Mouse (Mus musculus) limb, embryonic 10.5 days (tissue): Measurements from ENCODE around the gene Fscn2. TPM values are rescaled to one million over a fixed set of nuclear protein-coding genes. Genes with fewer than 3 reads are reported as not detected.
"Not testable (repeated sequence)": the region's sequence is repeated elsewhere in the genome, so short reads cannot be mapped to it uniquely, and the experiment has no call there.

ENCODE experiments used
- DNase-seq: peaks from one replicate; pipeline ENCODE4 v3.0.0-alpha.2; 2017; ENCODE audit warnings: low spot score
- H3K27ac ChIP-seq: fragments of 300-500 bp; sonication (generic); 2 replicates; pipeline ENCODE4 v1.5.1; 2016; ENCODE audit warnings: mild to moderate bottlenecking
- H3K27me3 ChIP-seq: fragments of 300-500 bp; sonication (generic); 2 replicates; pipeline ENCODE4 v1.6.1; 2016; ENCODE audit warnings: low read depth, mild to moderate bottlenecking; ENCODE audit not compliant: poor library complexity, severe bottlenecking
- H3K36me3 ChIP-seq: fragments of 300-500 bp; sonication (generic); 2 replicates; pipeline ENCODE4 v1.6.1; 2016; ENCODE audit warnings: mild to moderate bottlenecking, moderate library complexity
- H3K4me1 ChIP-seq: fragments of 300-500 bp; sonication (generic); 2 replicates; pipeline ENCODE4 v1.6.1; 2016
- H3K4me3 ChIP-seq: fragments of 300-500 bp; sonication (generic); 2 replicates; pipeline ENCODE4 v1.5.1; 2016; ENCODE audit warnings: mild to moderate bottlenecking, moderate library complexity
- H3K9me3 ChIP-seq: fragments of 300-500 bp; sonication (generic); replicated peaks from 2 replicates; pipeline ENCODE4 v1.6.1; 2016; ENCODE audit warnings: mild to moderate bottlenecking
- WGBS: fragments of 180-500 bp; shearing (Covaris S2); methylation state at CpG from one replicate; pipeline ENCODE4 v1.1.7; 2016; 5-methylcytosine and 5-hydroxymethylcytosine counted together
- polyA plus RNA-seq: library from polyadenylated mRNA; unstranded; fragments of >200 nt; fragmentation: Nextera tagmentation; extraction: Ambion mirVana; gene quantifications from 2 replicates; pipeline ENCODE4 v1.2.1, GENCODE M21; 2016

Gene Fscn2
- polyA plus RNA-seq, 1 experiment from 2014 or later, result 0.74 TPM

DNA sequence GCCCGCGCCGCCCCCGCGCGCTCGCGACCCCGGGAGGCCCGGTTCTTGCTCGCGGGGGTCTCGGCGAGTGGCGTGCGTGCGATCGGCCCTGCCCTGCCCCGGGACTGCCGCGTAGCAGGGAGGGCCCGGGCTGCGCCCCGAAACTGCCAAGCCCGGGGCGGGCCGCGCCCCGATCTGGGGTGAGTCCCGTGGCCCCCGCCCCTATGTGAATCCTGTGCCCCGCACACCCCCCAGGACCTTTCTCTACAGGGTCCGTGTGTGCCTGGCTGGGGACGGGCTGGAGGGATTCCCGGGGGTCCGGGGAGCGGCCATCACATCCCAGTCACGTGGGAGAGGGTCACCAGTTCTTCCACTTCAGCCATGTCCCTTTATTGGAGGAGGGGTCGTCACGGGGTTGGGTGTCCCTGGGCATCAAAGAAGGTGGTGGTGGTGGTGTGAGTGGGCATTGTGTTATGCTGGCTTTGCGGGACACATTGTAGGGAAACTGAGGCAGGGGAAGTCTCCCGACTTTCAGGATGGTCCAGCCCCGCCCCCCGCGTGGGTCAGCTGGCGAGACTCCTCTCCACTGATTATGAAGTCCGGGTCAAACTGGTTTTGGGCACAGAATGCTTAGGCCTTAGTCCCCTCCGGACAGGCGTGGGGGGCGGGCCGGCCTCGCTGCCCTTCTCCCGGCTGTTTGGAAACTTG, 12.5 kb upstream of the Fscn2 start:
- Histone ChIP-seq H3K36me3 (peaks cover 23% of the 10 kb centered on the region), H3K27me3 (no peaks in the 10 kb centered on the region), H3K27ac (peak overlapping the region; percentile 100), H3K9me3 (no peaks in the 10 kb centered on the region), H3K4me1 (peaks cover 52% of the 10 kb centered on the region), H3K4me3 (peak overlapping the region; percentile 99)
- WGBS, result 7% methylated on average over 53 of the region's 53 CpGs
- DNase-seq, result peak; percentile 86

GRCm38 (mm10) chr11:120349371-120349985, 11.9 kb upstream of the Fscn2 start:
- Histone ChIP-seq H3K27ac (peak overlapping the region; percentile 100), H3K27me3 (no peaks in the 10 kb centered on the region), H3K4me1 (peaks cover 53% of the 10 kb centered on the region), H3K9me3 (no peaks in the 10 kb centered on the region), H3K36me3 (peaks cover 23% of the 10 kb centered on the region), H3K4me3 (peak overlapping the region; percentile 99)
- DNase-seq, result peak; percentile 79
- 4% methylated on average over 16 of the region's 16 CpGs for whole genome bisulfite sequencing

DNA sequence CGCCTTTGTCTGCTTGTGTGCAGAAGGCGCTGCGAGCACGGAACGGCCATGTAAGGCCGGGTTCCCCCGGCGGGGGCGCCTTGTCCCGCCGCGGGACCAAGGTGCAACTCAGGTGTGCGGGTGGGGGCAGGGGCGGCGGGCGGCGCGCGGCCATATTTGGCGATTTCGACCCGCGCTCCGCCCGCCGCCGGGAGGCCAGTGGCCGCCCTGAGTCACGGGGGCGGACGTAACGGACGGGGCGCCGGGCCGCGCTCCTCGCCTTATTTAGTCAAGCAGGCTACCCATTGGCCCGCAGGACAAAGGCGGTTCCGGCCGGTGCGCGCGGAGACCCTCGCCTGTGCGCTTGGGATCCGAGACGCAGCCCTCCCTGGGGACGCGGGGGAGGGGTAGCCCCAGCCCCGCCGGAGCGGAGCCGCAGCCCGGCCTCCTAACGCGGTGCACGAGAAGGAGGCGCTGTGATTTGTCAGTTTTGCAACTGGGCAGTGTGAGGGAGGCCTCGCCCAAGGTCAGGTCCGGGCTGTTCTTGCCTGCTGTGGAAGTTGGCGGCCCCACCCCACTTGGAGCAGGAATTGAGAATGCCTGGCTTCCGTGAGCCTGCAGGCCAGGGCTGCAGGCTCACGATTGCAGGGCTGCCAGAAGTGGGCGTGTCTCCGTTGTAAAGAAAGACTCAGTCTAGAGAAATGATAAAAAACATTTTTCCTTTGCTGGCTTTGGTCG, 11.2 kb upstream of the Fscn2 start:
- peak; percentile 96 for DNase-seq
- Histone ChIP-seq H3K4me1 (peaks cover 53% of the 10 kb centered on the region), H3K27ac (peak overlapping the region; percentile 100), H3K36me3 (peaks cover 20% of the 10 kb centered on the region), H3K27me3 (no peaks in the 10 kb centered on the region), H3K4me3 (peak overlapping the region; percentile 99), H3K9me3 (no peaks in the 10 kb centered on the region)
- 2% methylated on average over 68 of the region's 68 CpGs for WGBS

DNA sequence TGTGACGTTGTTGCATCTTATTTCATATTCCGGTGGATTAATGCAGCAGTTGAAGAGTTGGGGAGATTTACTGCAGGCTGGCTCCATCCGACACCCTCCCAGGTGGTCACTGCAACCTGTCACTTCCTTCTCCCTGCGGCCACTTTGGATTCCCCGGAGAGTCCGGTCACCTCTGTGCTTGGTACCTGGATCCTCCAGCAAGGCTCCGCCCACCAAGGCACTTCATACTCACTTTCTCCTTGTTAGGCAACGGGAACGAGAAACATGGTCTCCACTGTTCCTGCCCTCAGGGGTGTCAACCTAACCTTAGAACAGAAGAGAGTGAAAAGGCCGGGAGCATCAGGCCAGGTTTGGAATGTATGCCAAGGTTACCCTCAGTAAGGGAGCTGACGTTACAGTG, 10.6 kb upstream of the Fscn2 start:
- H3K27ac ChIP-seq, result peak overlapping the region; percentile 100
- H3K36me3 ChIP-seq, result peaks cover 16% of the 10 kb centered on the region
- H3K9me3 ChIP-seq, result no peaks in the 10 kb centered on the region
- 13% methylated on average over 11 of the region's 11 CpGs for WGBS
- peak; percentile 56 for DNase-seq
- H3K4me3 ChIP-seq, result peak overlapping the region; percentile 99
- peaks cover 56% of the 10 kb centered on the region for H3K4me1 ChIP-seq
- H3K27me3 ChIP-seq, result no peaks in the 10 kb centered on the region

GRCm38 (mm10) chr11:120351250-120352092, 9.9 kb upstream of the Fscn2 start:
- H3K4me3 ChIP-seq, result peak overlapping the region; percentile 99; the same call in 1 of the 2 replicates
- WGBS, result 85% methylated on average over 10 of the region's 10 CpGs

DNA sequence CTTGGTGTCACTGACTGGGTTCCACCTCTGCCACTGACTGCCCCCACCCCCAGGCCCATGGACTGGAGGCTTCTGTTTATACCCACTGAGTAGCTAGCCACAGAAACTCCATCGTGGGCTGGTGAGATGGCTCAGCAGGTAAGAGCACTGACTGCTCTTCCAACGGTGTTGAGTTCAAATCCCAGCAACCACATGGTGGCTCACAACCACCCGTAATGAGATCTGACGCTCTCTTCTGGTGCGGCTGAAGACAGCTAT, 9.3 kb upstream of the Fscn2 start:
- H3K4me3 ChIP-seq, H3K27me3 ChIP-seq, H3K36me3 ChIP-seq, DNase-seq, H3K9me3 ChIP-seq: not testable (repeated sequence)
- Histone ChIP-seq H3K27ac (peak overlapping the region; percentile 100; the same call in 1 of the 2 replicates), H3K4me1 (peaks cover 53% of the 10 kb centered on the region)
- WGBS, result 97% methylated on average over 5 of the region's 5 CpGs

More at GRCm38 (mm10) chr11:120351250-120352092, 9.9 kb upstream of the Fscn2 start:
- Histone ChIP-seq H3K9me3 (no peaks in the 10 kb centered on the region), H3K27me3 (no peaks in the 10 kb centered on the region), H3K36me3 (peaks cover 13% of the 10 kb centered on the region), H3K27ac (peak overlapping the region; percentile 100), H3K4me1 (peaks cover 54% of the 10 kb centered on the region)
- no peak for DNase-seq

GRCm38 (mm10) chr11:120352571-120353290, 8.6 kb upstream of the Fscn2 start:
- Histone ChIP-seq H3K4me1 (peaks cover 61% of the 10 kb centered on the region), H3K27ac (peak overlapping the region; percentile 75), H3K4me3 (no peak overlapping the region), H3K27me3 (no peaks in the 10 kb centered on the region), H3K36me3 (peaks cover 4% of the 10 kb centered on the region), H3K9me3 (no peaks in the 10 kb centered on the region)
- DNase-seq, result no peak
- 71% methylated on average over 13 of the region's 13 CpGs for WGBS

GRCm38 (mm10) chr11:120353500-120354303, 7.6 kb upstream of the Fscn2 start:
- 25% methylated on average over 26 of the region's 26 CpGs for WGBS
- Histone ChIP-seq H3K4me1 (peaks cover 70% of the 10 kb centered on the region), H3K27me3 (no peaks in the 10 kb centered on the region), H3K9me3 (no peaks in the 10 kb centered on the region), H3K4me3 (peak overlapping the region; percentile 18), H3K36me3 (no peaks in the 10 kb centered on the region), H3K27ac (peak overlapping the region; percentile 75)
- DNase-seq, result peak; percentile 78

- Histone ChIP-seq H3K27ac (no peak overlapping the region), H3K36me3 (no peaks in the 10 kb centered on the region), H3K27me3 (no peaks in the 10 kb centered on the region), H3K9me3 (no peaks in the 10 kb centered on the region), H3K4me1 (peaks cover 72% of the 10 kb centered on the region), H3K4me3 (no peak overlapping the region)
- DNase-seq, result no peak
- WGBS, result 92% methylated on average over 17 of the region's 17 CpGs
These were observed 6.7 kb upstream of the Fscn2 start for GRCm38 (mm10) chr11:120354304-120355276.

- no peaks in the 10 kb centered on the region for H3K9me3 ChIP-seq
- H3K36me3 ChIP-seq, result no peaks in the 10 kb centered on the region
- H3K27me3 ChIP-seq, result no peaks in the 10 kb centered on the region
- no peak overlapping the region for H3K27ac ChIP-seq
- 68% methylated on average over 5 of the region's 5 CpGs for WGBS
- H3K4me3 ChIP-seq, result no peak overlapping the region
- no peak for DNase-seq
- peaks cover 72% of the 10 kb centered on the region for H3K4me1 ChIP-seq
These were observed 5.9 kb upstream of the Fscn2 start for GRCm38 (mm10) chr11:120355277-120356039.
